Comparison of ENCODE assay signal across 8 mouse cellular contexts in the genomic region with DNA sequence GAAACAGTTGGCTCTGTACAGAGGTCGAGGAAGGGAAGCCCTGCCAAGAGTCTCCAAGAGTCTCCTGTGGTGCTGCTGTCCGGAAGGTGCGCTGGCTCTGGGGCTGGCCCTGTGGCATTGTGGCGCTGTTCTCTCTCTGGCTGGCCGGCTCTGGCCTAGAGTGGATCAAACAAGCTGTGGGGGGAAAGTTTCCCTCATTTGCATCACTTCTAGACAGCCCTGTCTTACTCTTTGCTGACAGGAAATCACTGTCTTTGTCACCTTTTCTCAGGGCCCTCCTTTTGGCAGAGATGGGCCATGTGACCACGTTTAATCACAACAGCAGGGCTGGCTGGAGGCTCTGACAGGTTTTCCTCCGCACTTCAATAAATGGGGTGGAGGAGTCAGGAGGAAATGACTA.
DNase-seq lines count a peak whose midpoint lies in the region; ATAC-seq and TF ChIP-seq lines count a peak whose summit lies in the region.

No protein-coding gene starts in this region.

- H3K4me2 ChIP-seq in lung, embryonic 14.5 days: peak overlapping the region; percentile 55
- H3K4me2 ChIP-seq in forebrain, embryonic 15.5 days (replicated peaks): no peak overlapping the region; the same call in 1 of the 2 replicates
- H3K4me2 ChIP-seq in hindbrain, embryonic 14.5 days (replicated peaks): peak overlapping the region; percentile 28; the same call in 1 of the 2 replicates
- peak overlapping the region; percentile 7; the same call in 1 of the 2 replicates for H3K4me2 ChIP-seq in limb, embryonic 11.5 days (ENCODE audit: low read depth, severe bottlenecking)

- no peaks in the 10 kb centered on the region for H3K36me3 ChIP-seq in lung, embryonic 14.5 days (ENCODE audit: insufficient read depth)
- no peaks in the 10 kb centered on the region for H3K36me3 ChIP-seq in forebrain, embryonic 15.5 days
- 0 out of 2 replicates have a peak, but pooled peaks cover 4% of the 10 kb centered on the region for H3K36me3 ChIP-seq in hindbrain, embryonic 14.5 days (replicated peaks; ENCODE audit: control insufficient read depth, insufficient read depth)
- no peaks in the 10 kb centered on the region for H3K36me3 ChIP-seq in limb, embryonic 11.5 days (ENCODE audit: control insufficient read depth, insufficient read depth, low read length)
- no peaks in the 10 kb centered on the region for H3K36me3 ChIP-seq in splenic B cell, adult 2 months (ENCODE audit: control insufficient read depth, insufficient read depth, low read length, poor library complexity, severe bottlenecking)

- WGBS in lung, embryonic 14.5 days: 7% methylated on average over 7 of the region's 7 CpGs
- WGBS in forebrain, embryonic 15.5 days: 1% methylated on average over 7 of the region's 7 CpGs
- 6% methylated on average over 7 of the region's 7 CpGs for WGBS in hindbrain, embryonic 14.5 days
- 5% methylated on average over 7 of the region's 7 CpGs for WGBS in limb, embryonic 11.5 days

- H3K27me3 ChIP-seq in lung, embryonic 14.5 days (ENCODE audit: insufficient read depth, low read length): no peaks in the 10 kb centered on the region
- H3K27me3 ChIP-seq in forebrain, embryonic 15.5 days: no peaks in the 10 kb centered on the region
- no peaks in the 10 kb centered on the region for H3K27me3 ChIP-seq in hindbrain, embryonic 14.5 days (ENCODE audit: control insufficient read depth, insufficient read depth, low read length)
- H3K27me3 ChIP-seq in limb, embryonic 11.5 days (ENCODE audit: control insufficient read depth, insufficient read depth, low read length): no peaks in the 10 kb centered on the region
- H3K27me3 ChIP-seq in splenic B cell, adult 2 months (ENCODE audit: control insufficient read depth, insufficient read depth, low read length, poor library complexity, severe bottlenecking): no peaks in the 10 kb centered on the region

- no peak overlapping the region for H3K27ac ChIP-seq in lung, embryonic 14.5 days (ENCODE audit: low read depth)
- peak overlapping the region; percentile 82 for H3K27ac ChIP-seq in forebrain, embryonic 15.5 days (replicated peaks)
- H3K27ac ChIP-seq in hindbrain, embryonic 14.5 days: peak overlapping the region; percentile 84
- H3K27ac ChIP-seq in limb, embryonic 11.5 days (replicated peaks; ENCODE audit: low read depth, low read length): peak overlapping the region; percentile 22; the same call in 1 of the 2 replicates

- peak; percentile 58 for DNase-seq in lung, embryonic 14.5 days
- DNase-seq in lung, postnatal 36 days: no peak
- peak; percentile 40 for DNase-seq in cerebellum, adult 11-12 months
- DNase-seq in hindbrain, embryonic 14.5 days (ENCODE audit: low spot score): peak; percentile 46
- peak; percentile 64 for DNase-seq in limb, embryonic 11.5 days (ENCODE audit: low spot score)
- peak; percentile 3 for DNase-seq in splenic B cell, adult 2 months (ENCODE audit: low read depth, low spot score)
- DNase-seq in thymus, adult 18-20 months: no peak

- TF ChIP-seq CTCF in lung, embryonic 14.5 days (IDR thresholded peaks at IDR 0.05; ENCODE audit: low read depth): no peak

- no peaks in the 10 kb centered on the region for H3K9me3 ChIP-seq in lung, embryonic 14.5 days (ENCODE audit: low read depth, low read length)
- no peaks in the 10 kb centered on the region for H3K9me3 ChIP-seq in forebrain, embryonic 15.5 days
- H3K9me3 ChIP-seq in hindbrain, embryonic 14.5 days (ENCODE audit: control insufficient read depth, low read length): no peaks in the 10 kb centered on the region
- no peaks in the 10 kb centered on the region for H3K9me3 ChIP-seq in limb, embryonic 11.5 days (ENCODE audit: control insufficient read depth, low read length)

- H3K4me3 ChIP-seq in lung, embryonic 14.5 days (ENCODE audit: low read depth, low read length): no peak overlapping the region
- H3K4me3 ChIP-seq in forebrain, embryonic 15.5 days: no peak overlapping the region
- no peak overlapping the region for H3K4me3 ChIP-seq in hindbrain, embryonic 14.5 days (replicated peaks; ENCODE audit: low read length)
- H3K4me3 ChIP-seq in limb, embryonic 11.5 days (ENCODE audit: low read depth, low read length): no peak overlapping the region

- ATAC-seq in lung, embryonic 14.5 days (ENCODE audit: insufficient read depth): peak; percentile 68; the same call in 1 of the 2 replicates
- ATAC-seq in forebrain, embryonic 15.5 days (replicated peaks): peak; percentile 91
- peak; percentile 82 for ATAC-seq in hindbrain, embryonic 14.5 days (ENCODE audit: low FRiP score)
- no peak for ATAC-seq in limb, embryonic 11.5 days (ENCODE audit: insufficient number of reproducible peaks, low FRiP score, low TSS enrichment, low read depth)

- H3K9ac ChIP-seq in lung, embryonic 14.5 days: no peak overlapping the region
- no peak overlapping the region for H3K9ac ChIP-seq in forebrain, embryonic 15.5 days (replicated peaks)
- H3K9ac ChIP-seq in hindbrain, embryonic 14.5 days: peak overlapping the region; percentile 16; the same call in 1 of the 2 replicates
- H3K9ac ChIP-seq in limb, embryonic 11.5 days (ENCODE audit: low read length): no peak overlapping the region

- H3K4me1 ChIP-seq in lung, embryonic 14.5 days (ENCODE audit: insufficient read depth): peaks cover 5% of the 10 kb centered on the region; the same call in 1 of the 2 replicates
- H3K4me1 ChIP-seq in forebrain, embryonic 15.5 days: peaks cover 19% of the 10 kb centered on the region
- peaks cover 22% of the 10 kb centered on the region for H3K4me1 ChIP-seq in hindbrain, embryonic 14.5 days (replicated peaks; ENCODE audit: control insufficient read depth, insufficient read depth, low read length)
- H3K4me1 ChIP-seq in limb, embryonic 11.5 days (ENCODE audit: control insufficient read depth, insufficient read depth, low read length): peaks cover 3% of the 10 kb centered on the region; the same call in 1 of the 2 replicates

Comparison
In these comparisons a context has a peak if more than half of its experiments do, and no peak if none do; other contexts are left out.
1. DNase-seq: peak in lung, embryonic 14.5 days (single experiment), cerebellum, adult 11-12 months (single experiment), hindbrain, embryonic 14.5 days (single experiment), limb, embryonic 11.5 days (single experiment) and splenic B cell, adult 2 months (single experiment); none in lung, postnatal 36 days (single experiment) and thymus, adult 18-20 months (0 of 2).